Mouse (Mus musculus) limb, embryonic 11.5 days (tissue): ENCODE results near the gene Efhd1. TPM values are rescaled to one million over a fixed set of nuclear protein-coding genes. Genes with fewer than 3 reads are reported as not detected.

Experiments used
- ATAC-seq: fragments of 200-750 bp; cut with Nextera tagmentation; 2 replicates; pipeline ENCODE4 v1.8.0; 2017; ENCODE audit warnings: low read depth; ENCODE audit not compliant: insufficient number of reproducible peaks, low FRiP score, low TSS enrichment
- DNase-seq: peaks from one replicate; pipeline ENCODE4 v3.0.0-alpha.2; 2015; ENCODE audit warnings: low spot score
- H3K27ac ChIP-seq: fragments of 300-500 bp; sonication (generic); replicated peaks from 2 replicates; pipeline ENCODE4 v1.5.1; 2014; ENCODE audit warnings: low read depth, mild to moderate bottlenecking, low read length
- H3K27me3 ChIP-seq: fragments of 300-500 bp; sonication (generic); 2 replicates; pipeline ENCODE4 v1.6.1; 2014; ENCODE audit warnings: mild to moderate bottlenecking, low read length, mixed read lengths; ENCODE audit not compliant: control insufficient read depth, insufficient read depth
- H3K36me3 ChIP-seq: fragments of 300-500 bp; sonication (generic); 2 replicates; pipeline ENCODE4 v1.6.1; 2014; ENCODE audit warnings: mild to moderate bottlenecking, low read length, moderate library complexity, mixed read lengths; ENCODE audit not compliant: control insufficient read depth, insufficient read depth
- H3K4me1 ChIP-seq: fragments of 300-500 bp; sonication (generic); 2 replicates; pipeline ENCODE4 v1.6.1; 2014; ENCODE audit warnings: low read length, mixed read lengths; ENCODE audit not compliant: control insufficient read depth, insufficient read depth
- H3K4me2 ChIP-seq: fragments of 300-500 bp; sonication (generic); 2 replicates; pipeline ENCODE4 v1.6.1; 2014; ENCODE audit warnings: low read depth, mild to moderate bottlenecking, moderate library complexity; ENCODE audit not compliant: severe bottlenecking
- H3K4me3 ChIP-seq: fragments of 300-500 bp; sonication (generic); 2 replicates; pipeline ENCODE4 v1.5.1; 2014; ENCODE audit warnings: low read depth, low read length
- H3K9ac ChIP-seq: fragments of 300-500 bp; sonication (generic); 2 replicates; pipeline ENCODE4 v1.6.1; 2014; ENCODE audit warnings: mild to moderate bottlenecking, low read length
- H3K9me3 ChIP-seq: fragments of 300-500 bp; sonication (generic); 2 replicates; pipeline ENCODE4 v1.6.1; 2016; ENCODE audit warnings: low read length; ENCODE audit not compliant: control insufficient read depth
- WGBS: fragments of 180-500 bp; shearing (Covaris S2); extraction: QIAGEN DNeasy Blood & Tissue Kit; methylation state at CpG from one replicate; pipeline ENCODE4 v1.1.7; 2014; 5-methylcytosine and 5-hydroxymethylcytosine counted together
- polyA plus RNA-seq: library from polyadenylated mRNA; unstranded; fragments of >200 nt; fragmentation: Nextera tagmentation; extraction: Ambion mirVana; gene quantifications from 2 replicates; pipeline ENCODE4 v1.2.1, GENCODE M21; 2014

Gene Efhd1
- polyA plus RNA-seq, 1 experiment from 2014 or later: 0.40 TPM

GRCm38 (mm10) chr1:87301971-87302370 is 37.8 kb downstream of the Efhd1 start:
- Histone ChIP-seq H3K27ac (no peak overlapping the region), H3K4me3 (no peak overlapping the region), H3K9me3 (no peaks in the 10 kb centered on the region), H3K9ac (no peak overlapping the region), H3K4me2 (no peak overlapping the region), H3K4me1 (no peaks in the 10 kb centered on the region), H3K36me3 (no peaks in the 10 kb centered on the region), H3K27me3 (no peaks in the 10 kb centered on the region)
- DNase-seq: no peak
- ATAC-seq: no peak
- WGBS: 93% methylated on average over 2 of the region's 2 CpGs

- H3K27me3 ChIP-seq: no peaks in the 10 kb centered on the region
These were observed 44.8 kb downstream of the Efhd1 start for GRCm38 (mm10) chr1:87308952-87309351.

GRCm38 (mm10) chr1:87309621-87310020 is 45.5 kb downstream of the Efhd1 start:
- H3K9me3 ChIP-seq: no peaks in the 10 kb centered on the region
- H3K4me1 ChIP-seq: no peaks in the 10 kb centered on the region
- H3K4me3 ChIP-seq: no peak overlapping the region
- H3K9ac ChIP-seq: no peak overlapping the region
- H3K4me2 ChIP-seq: no peak overlapping the region
- H3K36me3 ChIP-seq: no peaks in the 10 kb centered on the region
- DNase-seq (no peak), ATAC-seq (no peak)
- H3K27me3 ChIP-seq: no peaks in the 10 kb centered on the region
- H3K27ac ChIP-seq: no peak overlapping the region
- 85% methylated on average over 16 of the region's 16 CpGs for WGBS

More at GRCm38 (mm10) chr1:87308952-87309351, 44.8 kb downstream of the Efhd1 start:
- no peak for DNase-seq
- Histone ChIP-seq H3K4me3 (no peak overlapping the region), H3K27ac (no peak overlapping the region), H3K4me1 (no peaks in the 10 kb centered on the region), H3K9ac (no peak overlapping the region), H3K9me3 (no peaks in the 10 kb centered on the region), H3K4me2 (no peak overlapping the region), H3K36me3 (no peaks in the 10 kb centered on the region)
- ATAC-seq: no peak
- 90% methylated on average over 3 of the region's 3 CpGs for WGBS

GRCm38 (mm10) chr1:87312681-87313080 is 48.5 kb downstream of the Efhd1 start:
- H3K4me1 ChIP-seq: no peaks in the 10 kb centered on the region
- DNase-seq: no peak
- no peak overlapping the region for H3K4me3 ChIP-seq
- no peak overlapping the region for H3K27ac ChIP-seq
- H3K9me3 ChIP-seq: no peaks in the 10 kb centered on the region
- H3K27me3 ChIP-seq: no peaks in the 10 kb centered on the region
- ATAC-seq: no peak
- no peak overlapping the region for H3K9ac ChIP-seq
- H3K36me3 ChIP-seq: no peaks in the 10 kb centered on the region
- H3K4me2 ChIP-seq: no peak overlapping the region
- 83% methylated on average over 2 of the region's 2 CpGs for WGBS

- H3K4me3 ChIP-seq: no peak overlapping the region
- WGBS: 83% methylated on average over 2 of the region's 2 CpGs
- no peaks in the 10 kb centered on the region for H3K9me3 ChIP-seq
- ATAC-seq: no peak
- H3K4me2 ChIP-seq: no peak overlapping the region
- H3K36me3 ChIP-seq: no peaks in the 10 kb centered on the region
- H3K9ac ChIP-seq: no peak overlapping the region
- H3K27ac ChIP-seq: no peak overlapping the region
- no peaks in the 10 kb centered on the region for H3K27me3 ChIP-seq
- no peak for DNase-seq
- no peaks in the 10 kb centered on the region for H3K4me1 ChIP-seq
These were observed 49.0 kb downstream of the Efhd1 start for GRCm38 (mm10) chr1:87313116-87313515.

GRCm38 (mm10) chr1:87313843-87314570 is 49.8 kb downstream of the Efhd1 start:
- no peaks in the 10 kb centered on the region for H3K4me1 ChIP-seq
- H3K27me3 ChIP-seq: no peaks in the 10 kb centered on the region
- no peak overlapping the region for H3K27ac ChIP-seq
- no peak overlapping the region for H3K4me2 ChIP-seq
- no peaks in the 10 kb centered on the region for H3K36me3 ChIP-seq
- 93% methylated on average over 8 of the region's 8 CpGs for WGBS
- H3K9ac ChIP-seq: no peak overlapping the region
- H3K4me3 ChIP-seq: no peak overlapping the region
- no peaks in the 10 kb centered on the region for H3K9me3 ChIP-seq
- DNase-seq (no peak), ATAC-seq (no peak)

- Histone ChIP-seq H3K4me2 (no peak overlapping the region), H3K36me3 (no peaks in the 10 kb centered on the region), H3K27ac (no peak overlapping the region), H3K4me3 (no peak overlapping the region), H3K4me1 (no peaks in the 10 kb centered on the region), H3K9me3 (no peaks in the 10 kb centered on the region), H3K9ac (no peak overlapping the region), H3K27me3 (no peaks in the 10 kb centered on the region)
- 89% methylated on average over 2 of the region's 2 CpGs for WGBS
- DNase-seq (no peak), ATAC-seq (no peak)
These were observed 51.3 kb downstream of the Efhd1 start for GRCm38 (mm10) chr1:87315431-87315830.

GRCm38 (mm10) chr1:87315894-87316293 is 51.7 kb downstream of the Efhd1 start:
- Histone ChIP-seq H3K4me1 (no peaks in the 10 kb centered on the region), H3K27me3 (no peaks in the 10 kb centered on the region), H3K36me3 (no peaks in the 10 kb centered on the region), H3K27ac (no peak overlapping the region), H3K9ac (no peak overlapping the region), H3K4me3 (no peak overlapping the region), H3K9me3 (peaks cover under 1% of the 10 kb centered on the region; the same call in 1 of the 2 replicates), H3K4me2 (no peak overlapping the region)
- WGBS: 64% methylated on average over 2 of the region's 2 CpGs
- ATAC-seq (no peak), DNase-seq (no peak)

- DNase-seq (no peak), ATAC-seq (no peak)
- Histone ChIP-seq H3K27me3 (no peaks in the 10 kb centered on the region), H3K4me2 (no peak overlapping the region), H3K9me3 (peaks cover 2% of the 10 kb centered on the region; the same call in 1 of the 2 replicates), H3K36me3 (no peaks in the 10 kb centered on the region), H3K4me3 (no peak overlapping the region), H3K4me1 (no peaks in the 10 kb centered on the region), H3K27ac (no peak overlapping the region), H3K9ac (no peak overlapping the region)
- WGBS: 73% methylated on average over 3 of the region's 3 CpGs
These were observed 52.5 kb downstream of the Efhd1 start for GRCm38 (mm10) chr1:87316672-87317071.
